Mouse (Mus musculus): Measurements from ENCODE around the gene Adarb2.

DNA sequence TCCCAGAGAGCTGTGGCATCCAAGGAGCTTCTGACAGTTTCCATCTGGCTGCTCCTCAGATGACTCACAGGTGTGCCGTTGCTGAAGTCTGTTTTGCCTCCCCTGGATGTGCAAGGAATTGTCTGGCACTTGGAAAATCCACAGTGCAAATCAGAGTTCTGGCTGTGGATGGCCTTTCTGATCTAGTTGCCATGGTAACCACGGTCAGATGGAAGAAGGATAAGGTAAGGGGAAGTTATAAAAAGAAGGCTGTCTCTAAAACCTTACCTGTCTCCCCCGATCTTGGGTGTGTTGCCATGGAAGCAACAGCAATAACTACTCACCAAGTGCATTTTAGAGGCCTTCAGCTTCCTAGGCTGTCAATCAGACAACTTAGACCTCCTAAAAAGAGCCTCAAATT is 273.6 kb downstream of the Adarb2 start:
- TF ChIP-seq CTCF (conservative IDR thresholded peaks at IDR 0.05; ENCODE audit: insufficient read depth, insufficient read length, low read depth, low read length): no peak
- no peak for TF ChIP-seq POLR2A (IDR thresholded peaks at IDR 0.05; ENCODE audit: low read depth, low read length)
